ENCODE assay signal across 22 mouse cellular contexts in the genomic region with DNA sequence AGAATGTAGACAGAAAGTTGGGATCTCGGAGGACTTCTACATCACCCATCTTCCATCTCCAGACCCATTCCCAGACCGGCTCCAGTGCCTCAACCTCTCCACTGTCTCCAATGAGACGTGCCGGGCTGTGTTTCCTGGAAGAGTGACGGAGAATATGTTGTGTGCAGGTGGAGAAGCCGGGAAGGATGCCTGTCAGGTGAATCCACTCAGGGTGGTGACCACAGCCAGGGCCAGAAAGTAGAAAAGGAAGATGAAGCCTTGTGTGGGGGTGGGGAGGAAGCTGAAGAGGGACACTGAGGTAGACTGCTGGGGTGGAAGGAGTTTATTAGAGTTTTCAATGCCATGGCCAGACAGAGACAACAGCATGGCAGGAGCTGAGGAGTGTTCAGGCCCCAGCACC. TPM values are rescaled to one million over a fixed set of nuclear protein-coding genes. Genes with fewer than 3 reads are reported as not detected.
DNase-seq lines count a peak whose midpoint lies in the region; ATAC-seq lines count a peak whose summit lies in the region.
"Had no signal": no experiment of that assay in that cellular context is flagged by ENCODE, and none has a peak within 500 bp of the region (broad histone marks: within the 10 kb centered on the region; RNA-seq: fewer than 3 reads in every experiment).

No protein-coding gene starts in this region.

- no peaks in the 10 kb centered on the region for H3K9me3 ChIP-seq in intestine, embryonic 14.5 days (ENCODE audit: control insufficient read depth, low read length)
- H3K9me3 ChIP-seq in intestine, embryonic 15.5 days, result no peaks in the 10 kb centered on the region
- H3K9me3 ChIP-seq: embryonic facial prominence, embryonic 12.5 days; forebrain, embryonic 12.5 days; heart, embryonic 12.5 days had no signal

- H3K27me3 ChIP-seq in intestine, embryonic 14.5 days (replicated peaks; ENCODE audit: control insufficient read depth, insufficient read depth, low read length), result no peaks in the 10 kb centered on the region
- H3K27me3 ChIP-seq in intestine, embryonic 15.5 days (replicated peaks), result no peaks in the 10 kb centered on the region
- H3K27me3 ChIP-seq: embryonic facial prominence, embryonic 12.5 days; forebrain, embryonic 12.5 days; heart, embryonic 12.5 days; Patski had no signal

- no peak for ATAC-seq in intestine, embryonic 14.5 days (replicated peaks; ENCODE audit: low FRiP score, low TSS enrichment, low read depth)
- no peak for ATAC-seq in intestine, embryonic 15.5 days
- ATAC-seq: activated CD4-positive, CD25-positive, alpha-beta regulatory T cell, adult 4 months; forebrain, embryonic 16.5 days; Patski had no signal

- DNase-seq in intestine, embryonic 14.5 days (ENCODE audit: low spot score), result peak; percentile 12
- DNase-seq in right cerebral cortex, postnatal 10 days (ENCODE audit: low spot score in 2 of 2), result peak; percentile 11 to 13
- DNase-seq in right cerebral cortex, postnatal 4 days, result no peak
- DNase-seq in urinary bladder, postnatal 4 days (ENCODE audit: low spot score in 2 of 2), result peak; percentile 5 to 52
- no peak for DNase-seq in urinary bladder, postnatal 14 days (ENCODE audit: low spot score)
- DNase-seq: adrenal gland, postnatal 14 days; cerebellum, adult 11-12 months; cerebellum, adult 9-10 months; cerebellum, postnatal 25 days; gastrocnemius, postnatal 14 days; heart, postnatal 36 days had no signal

- 92% methylated on average over 6 of the region's 6 CpGs for WGBS in intestine, embryonic 14.5 days
- 90% methylated on average over 6 of the region's 6 CpGs for WGBS in intestine, embryonic 15.5 days

- H3K9ac ChIP-seq in intestine, embryonic 14.5 days (ENCODE audit: low read length), result no peak overlapping the region
- no peak overlapping the region for H3K9ac ChIP-seq in intestine, embryonic 15.5 days
- H3K9ac ChIP-seq: embryonic facial prominence, embryonic 12.5 days; forebrain, embryonic 12.5 days; heart, embryonic 12.5 days had no signal

- no peak overlapping the region for H3K4me2 ChIP-seq in intestine, embryonic 14.5 days (ENCODE audit: low read length)
- H3K4me2 ChIP-seq in intestine, embryonic 15.5 days (replicated peaks), result no peak overlapping the region
- H3K4me2 ChIP-seq: embryonic facial prominence, embryonic 12.5 days; forebrain, embryonic 12.5 days; heart, embryonic 12.5 days had no signal

- H3K27ac ChIP-seq in intestine, embryonic 14.5 days (ENCODE audit: low read depth), result no peak overlapping the region
- H3K27ac ChIP-seq in intestine, embryonic 15.5 days, result no peak overlapping the region
- H3K27ac ChIP-seq: embryonic facial prominence, embryonic 12.5 days; forebrain, embryonic 12.5 days had no signal

- H3K4me1 ChIP-seq in intestine, embryonic 14.5 days (replicated peaks; ENCODE audit: control insufficient read depth, insufficient read depth, low read length), result no peaks in the 10 kb centered on the region
- H3K4me1 ChIP-seq in intestine, embryonic 15.5 days (replicated peaks), result no peaks in the 10 kb centered on the region
- H3K4me1 ChIP-seq: embryonic facial prominence, embryonic 12.5 days; heart, embryonic 12.5 days had no signal

- H3K36me3 ChIP-seq in intestine, embryonic 14.5 days (ENCODE audit: control insufficient read depth, insufficient read depth, low read length), result no peaks in the 10 kb centered on the region
- H3K36me3 ChIP-seq in intestine, embryonic 15.5 days, result no peaks in the 10 kb centered on the region
- H3K36me3 ChIP-seq: embryonic facial prominence, embryonic 12.5 days; forebrain, embryonic 12.5 days; heart, embryonic 12.5 days had no signal

- no peak overlapping the region for H3K4me3 ChIP-seq in intestine, embryonic 14.5 days (ENCODE audit: low read depth, low read length)
- H3K4me3 ChIP-seq in intestine, embryonic 15.5 days (replicated peaks), result no peak overlapping the region
- H3K4me3 ChIP-seq: embryonic facial prominence, embryonic 12.5 days; forebrain, embryonic 12.5 days; heart, embryonic 12.5 days had no signal

RNA-seq across cellular contexts. Expression of a gene that starts 2.5 kb away (rescaled TPM):
- not detected in 2 replicates for polyA plus RNA-seq in intestine, embryonic 14.5 days (2014; fragmentation: Nextera tagmentation; extraction: Ambion mirVana)
- 0.46 and 0.58 TPM in 2 replicates for polyA plus RNA-seq in intestine, embryonic 15.5 days (2015; fragmentation: Nextera tagmentation; extraction: Ambion mirVana)
- polyA plus RNA-seq: cortical plate, adult 2 months; forebrain, embryonic 12.5 days; forebrain, embryonic 16.5 days; gonadal fat pad, adult 2 months; heart, embryonic 12.5 days; hindbrain, embryonic 11.5 days; Patski had no signal

RNA-seq across cellular contexts. Expression of a gene that starts 3.2 kb away (rescaled TPM):
- polyA plus RNA-seq in intestine, embryonic 14.5 days (2014; fragmentation: Nextera tagmentation; extraction: Ambion mirVana), result not detected in 2 replicates
- not detected in 2 replicates for polyA plus RNA-seq in intestine, embryonic 15.5 days (2015; fragmentation: Nextera tagmentation; extraction: Ambion mirVana)
- polyA plus RNA-seq: activated CD4-positive, CD25-positive, alpha-beta regulatory T cell, adult 4 months; cortical plate, adult 2 months; embryonic facial prominence, embryonic 12.5 days; forebrain, embryonic 12.5 days; forebrain, embryonic 16.5 days; gonadal fat pad, adult 2 months; heart, embryonic 12.5 days; heart, embryonic 16.5 days; hindbrain, embryonic 11.5 days; Patski had no signal

RNA-seq across cellular contexts. Expression of a gene that starts 8.9 kb away (rescaled TPM):
- 1.1 and 1.4 TPM in 2 replicates for polyA plus RNA-seq in intestine, embryonic 14.5 days (2014; fragmentation: Nextera tagmentation; extraction: Ambion mirVana)
- polyA plus RNA-seq in intestine, embryonic 15.5 days (2015; fragmentation: Nextera tagmentation; extraction: Ambion mirVana), result 3.0 and 3.4 TPM in 2 replicates
- polyA plus RNA-seq: forebrain, embryonic 12.5 days; heart, embryonic 12.5 days; Patski had no signal

RNA-seq across cellular contexts. Expression of a gene that starts 19.8 kb away (rescaled TPM):
- polyA plus RNA-seq in intestine, embryonic 14.5 days (2014; fragmentation: Nextera tagmentation; extraction: Ambion mirVana), result not detected in 2 replicates
- polyA plus RNA-seq in intestine, embryonic 15.5 days (2015; fragmentation: Nextera tagmentation; extraction: Ambion mirVana), result not detected in 2 replicates
- polyA plus RNA-seq: activated CD4-positive, CD25-positive, alpha-beta regulatory T cell, adult 4 months; cortical plate, adult 2 months; forebrain, embryonic 12.5 days; gonadal fat pad, adult 2 months; heart, embryonic 12.5 days; Patski had no signal

RNA-seq across cellular contexts. Expression of a gene that starts 25.5 kb away (rescaled TPM):
- 26.7 and 29.9 TPM in 2 replicates for polyA plus RNA-seq in intestine, embryonic 14.5 days (2014; fragmentation: Nextera tagmentation; extraction: Ambion mirVana)
- 14.5 and 15.1 TPM in 2 replicates for polyA plus RNA-seq in intestine, embryonic 15.5 days (2015; fragmentation: Nextera tagmentation; extraction: Ambion mirVana)
- polyA plus RNA-seq: Patski had no signal

Comparison
In these comparisons a context has a peak if more than half of its experiments do, and no peak if none do; other contexts are left out.
1. DNase-seq: peak in intestine, embryonic 14.5 days (single experiment), right cerebral cortex, postnatal 10 days (2 of 2) and urinary bladder, postnatal 4 days (2 of 2); none in right cerebral cortex, postnatal 4 days (single experiment) and urinary bladder, postnatal 14 days (single experiment).